Mouse (Mus musculus): Measurements from ENCODE around the gene Ldha. TPM values are rescaled to one million over a fixed set of nuclear protein-coding genes. Genes with fewer than 3 reads are reported as not detected.
"Not testable (repeated sequence)": the region's sequence is repeated elsewhere in the genome, so short reads cannot be mapped to it uniquely, and the experiment has no call there.

Ldha gene
- 260 to 317 TPM (median 292 TPM) in 3 replicates for total RNA-seq (2017)

- ATAC-seq (replicated peaks; ENCODE audit: insufficient number of reproducible peaks, low FRiP score, low TSS enrichment, poor library complexity, severe bottlenecking), result no peak
These were observed at the start of gene Ldha for GRCm38 (mm10) chr7:46840787-46841525. Ldha (plus strand) TSS chr7:46841475.

DNA sequence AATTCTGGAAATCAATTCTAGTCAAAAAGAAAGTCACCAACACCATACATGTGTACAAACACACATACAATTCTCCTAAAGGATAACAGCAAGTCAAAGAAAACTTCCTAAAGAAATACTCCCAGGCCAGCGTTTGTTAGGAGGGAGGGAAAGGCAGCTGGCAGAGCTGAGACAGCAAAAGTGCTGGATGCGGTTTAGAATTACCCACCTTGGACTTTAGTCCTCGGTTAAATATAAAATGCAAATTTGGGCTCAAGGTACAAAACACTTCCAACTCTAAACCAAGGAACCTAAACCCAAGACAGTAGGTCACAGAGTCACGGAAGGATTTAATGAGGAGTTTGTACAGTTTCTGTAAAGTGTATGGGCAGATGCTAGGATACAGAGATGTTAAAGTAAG is 47.4 kb upstream of the Ldha start:
- ATAC-seq (replicated peaks; ENCODE audit: insufficient number of reproducible peaks, low FRiP score, low TSS enrichment, poor library complexity, severe bottlenecking), result no peak

- ATAC-seq (replicated peaks; ENCODE audit: insufficient number of reproducible peaks, low FRiP score, low TSS enrichment, poor library complexity, severe bottlenecking), result peak; percentile 97
These were observed 45.7 kb upstream of the Ldha start, which contains the start of the genes Hps5 and Gtf2h1 for GRCm38 (mm10) chr7:46795287-46796205. Hps5 (minus strand) TSS chr7:46796064. Gtf2h1 (plus strand) TSS chr7:46796103.

DNA sequence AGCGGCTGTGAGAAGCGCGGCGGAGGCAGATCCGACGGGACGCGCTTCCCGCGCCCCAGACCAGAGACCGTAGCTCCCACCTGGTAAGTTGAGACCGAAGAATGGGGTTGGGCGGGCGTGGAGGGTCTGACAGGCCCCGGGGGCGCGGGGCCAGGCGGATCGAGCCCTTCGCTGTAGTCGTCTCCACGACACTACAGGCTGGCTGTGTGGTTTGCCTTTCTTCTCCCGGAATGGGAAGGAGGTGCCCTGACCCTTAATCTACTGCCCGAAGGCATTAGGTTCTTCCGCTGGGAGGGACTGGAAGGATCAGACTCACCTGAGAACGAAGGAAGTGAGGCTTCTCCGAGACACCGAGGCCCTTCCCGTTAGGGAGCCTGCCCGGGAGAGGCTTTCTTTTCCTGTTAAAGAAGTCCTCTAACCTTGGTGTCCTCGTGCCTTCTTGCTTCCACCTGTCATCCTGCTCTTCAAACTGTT is 45.0 kb upstream of the Ldha start:
- 0 out of 2 replicates have a peak, but pooled peaks have one; percentile 6 for ATAC-seq (replicated peaks; ENCODE audit: insufficient number of reproducible peaks, low FRiP score, low TSS enrichment, poor library complexity, severe bottlenecking)

DNA sequence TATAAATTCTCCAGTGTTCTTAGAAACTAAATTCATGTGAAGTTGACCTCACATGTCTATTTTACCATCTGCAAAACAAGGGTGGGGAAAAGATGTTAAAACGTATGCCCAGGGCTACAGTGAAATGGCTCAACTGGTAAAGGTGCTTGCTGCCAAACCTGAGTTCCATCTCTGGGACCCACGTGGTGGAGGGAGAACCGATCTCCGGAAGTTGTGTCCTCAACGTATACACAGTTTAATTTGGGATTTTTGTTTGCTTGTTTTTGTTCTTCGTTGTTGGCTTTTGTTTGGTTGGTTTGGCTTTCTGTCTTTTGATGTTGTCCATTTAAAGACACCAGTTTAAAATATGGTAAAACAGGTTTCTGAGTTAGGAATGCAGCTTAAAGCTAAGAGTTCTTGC is 44.5 kb upstream of the Ldha start:
- no peak for ATAC-seq (replicated peaks; ENCODE audit: insufficient number of reproducible peaks, low FRiP score, low TSS enrichment, poor library complexity, severe bottlenecking)

DNA sequence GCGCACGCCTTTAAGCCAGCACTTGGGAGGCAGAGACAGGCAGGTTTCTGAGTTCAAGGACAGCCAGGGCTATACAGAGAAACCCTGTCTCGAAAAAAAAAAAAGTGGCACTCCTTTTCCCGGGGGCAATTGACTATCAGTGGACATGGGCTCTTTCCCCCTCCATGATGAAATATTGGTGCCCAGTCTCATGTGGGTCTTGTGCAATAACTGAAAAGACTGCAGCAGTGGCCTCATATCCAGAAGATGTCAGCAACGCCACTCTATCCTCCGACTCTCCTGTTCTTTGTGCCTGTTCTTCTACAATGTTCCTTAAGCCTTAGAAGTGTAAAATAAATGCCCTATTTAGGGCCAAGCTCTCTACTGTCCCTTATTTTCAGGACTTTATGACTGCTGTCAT is 30.9 kb upstream of the Ldha start:
- ATAC-seq (replicated peaks; ENCODE audit: insufficient number of reproducible peaks, low FRiP score, low TSS enrichment, poor library complexity, severe bottlenecking), result no peak

- ATAC-seq (replicated peaks; ENCODE audit: insufficient number of reproducible peaks, low FRiP score, low TSS enrichment, poor library complexity, severe bottlenecking), result no peak
These were observed 27.3 kb upstream of the Ldha start for GRCm38 (mm10) chr7:46814012-46814411.

DNA sequence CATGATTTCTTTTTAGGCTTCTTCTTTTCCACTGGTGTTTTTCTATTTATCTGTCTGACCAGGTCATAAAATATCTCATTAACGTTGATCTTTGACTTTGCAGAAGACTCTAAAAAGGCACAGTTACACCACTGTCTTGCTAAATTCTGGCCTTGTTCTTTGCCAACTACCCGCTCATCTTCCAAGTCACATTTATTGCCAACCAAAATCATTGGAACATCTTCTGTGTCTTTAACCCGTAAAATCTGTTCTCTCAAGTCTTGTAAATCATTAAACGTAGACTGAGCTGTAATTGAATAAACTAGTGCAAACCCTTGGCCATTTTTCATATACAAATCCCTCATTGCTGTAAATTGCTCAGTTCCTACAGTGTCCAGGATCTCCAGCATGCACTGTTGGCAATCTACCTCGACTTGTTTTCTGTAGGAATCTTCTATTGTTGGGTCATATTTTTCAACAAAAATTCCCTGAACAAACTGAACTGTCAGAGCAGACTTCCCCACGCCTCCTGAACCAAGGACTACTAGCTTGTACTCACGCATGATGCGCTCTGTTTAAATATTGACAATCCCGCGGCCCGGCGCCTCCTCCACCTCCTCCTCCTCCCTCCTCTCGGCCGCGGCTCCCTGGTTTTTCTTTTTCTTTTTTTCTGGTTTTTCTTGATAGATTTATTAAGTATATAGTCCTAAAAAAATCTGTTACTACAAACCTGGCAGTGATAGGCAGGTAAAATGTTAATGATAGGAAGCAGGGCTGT is 20.2 kb upstream of the Ldha start:
- ATAC-seq (replicated peaks; ENCODE audit: insufficient number of reproducible peaks, low FRiP score, low TSS enrichment, poor library complexity, severe bottlenecking), result not testable (repeated sequence)

GRCm38 (mm10) chr7:46827046-46827802 is 14.1 kb upstream of the Ldha start:
- ATAC-seq (replicated peaks; ENCODE audit: insufficient number of reproducible peaks, low FRiP score, low TSS enrichment, poor library complexity, severe bottlenecking), result no peak

DNA sequence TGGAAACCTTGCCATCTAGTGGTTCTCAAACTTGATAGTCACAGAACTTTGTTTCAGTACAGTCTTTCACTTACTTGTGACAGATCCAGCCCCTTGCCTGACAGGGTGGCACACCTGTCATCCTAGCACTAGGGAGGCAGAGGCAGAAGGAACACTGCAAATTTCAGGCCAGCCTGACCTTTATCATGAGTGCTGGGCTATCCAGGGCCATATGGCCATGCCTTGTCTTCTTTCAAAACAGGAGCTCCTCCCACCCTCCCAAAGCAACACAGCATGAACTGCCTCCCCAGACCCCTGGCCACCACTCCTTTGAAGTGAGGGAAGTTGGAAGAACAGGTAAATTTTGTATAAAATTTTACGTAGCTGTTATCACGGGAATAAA is 13.5 kb upstream of the Ldha start:
- no peak for ATAC-seq (replicated peaks; ENCODE audit: insufficient number of reproducible peaks, low FRiP score, low TSS enrichment, poor library complexity, severe bottlenecking)

DNA sequence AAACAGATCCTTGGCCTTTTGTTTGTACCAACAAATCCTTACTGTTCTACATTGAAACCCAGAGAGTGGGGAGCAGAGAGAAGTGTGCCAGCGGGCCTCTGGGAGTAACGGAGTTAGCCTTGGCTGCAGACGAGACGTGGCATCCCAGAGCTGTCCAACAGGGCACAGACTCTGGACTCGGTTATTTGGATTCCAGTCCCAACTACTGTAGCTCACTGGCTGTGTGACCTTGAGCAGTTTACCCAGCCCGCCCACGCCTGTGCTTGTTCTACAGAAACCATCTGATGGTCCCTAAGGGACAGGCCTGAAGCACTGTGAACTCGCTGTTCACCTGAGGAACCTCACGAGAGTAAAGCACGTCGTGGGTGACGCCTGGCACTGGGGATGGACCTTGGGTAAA is 11.4 kb upstream of the Ldha start:
- no peak for ATAC-seq (replicated peaks; ENCODE audit: insufficient number of reproducible peaks, low FRiP score, low TSS enrichment, poor library complexity, severe bottlenecking)

DNA sequence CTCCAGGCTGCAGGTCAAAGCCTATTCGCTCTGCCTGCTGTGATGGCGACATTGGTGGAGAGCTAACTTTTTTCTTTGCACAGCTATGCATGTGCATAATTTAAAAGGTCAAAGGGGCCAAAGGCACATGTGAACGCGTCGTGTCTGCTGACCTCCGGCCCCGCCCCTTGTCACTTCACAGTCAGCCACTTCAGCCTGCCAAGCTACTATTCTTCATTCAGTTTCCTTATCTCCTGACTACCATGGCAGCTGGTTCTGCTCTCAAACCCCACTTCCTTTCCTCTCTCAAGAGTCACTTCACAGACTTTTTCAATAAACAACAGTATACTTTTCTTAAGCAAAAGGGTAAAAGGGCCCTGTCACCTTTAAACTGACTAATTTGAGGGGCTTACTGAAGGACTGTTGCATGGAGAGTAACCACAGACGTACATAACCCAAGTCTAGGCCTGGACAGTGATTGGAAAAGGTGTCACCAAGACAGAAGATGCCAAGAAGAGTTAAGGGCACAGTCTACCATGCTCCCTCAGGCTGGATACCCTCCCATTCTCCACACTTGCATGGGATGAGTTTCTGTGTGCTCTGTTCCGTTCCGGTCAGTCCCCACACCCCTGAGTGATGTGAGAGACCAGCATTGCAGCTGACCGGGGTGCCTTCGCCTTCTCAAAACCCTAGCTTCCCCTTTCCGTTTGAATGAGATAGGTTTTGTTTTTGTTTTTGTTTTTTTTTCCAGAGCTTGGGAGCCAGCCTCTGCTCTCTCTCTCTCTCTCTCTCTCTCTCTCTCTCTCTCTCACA is 10.3 kb upstream of the Ldha start:
- peak; percentile 93 for ATAC-seq (replicated peaks; ENCODE audit: insufficient number of reproducible peaks, low FRiP score, low TSS enrichment, poor library complexity, severe bottlenecking)

- ATAC-seq (replicated peaks; ENCODE audit: insufficient number of reproducible peaks, low FRiP score, low TSS enrichment, poor library complexity, severe bottlenecking), result no peak
These were observed 9.6 kb upstream of the Ldha start for GRCm38 (mm10) chr7:46831693-46832092.

GRCm38 (mm10) chr7:46832112-46832810 is 9.0 kb upstream of the Ldha start:
- not testable (repeated sequence) for ATAC-seq (replicated peaks; ENCODE audit: insufficient number of reproducible peaks, low FRiP score, low TSS enrichment, poor library complexity, severe bottlenecking)

DNA sequence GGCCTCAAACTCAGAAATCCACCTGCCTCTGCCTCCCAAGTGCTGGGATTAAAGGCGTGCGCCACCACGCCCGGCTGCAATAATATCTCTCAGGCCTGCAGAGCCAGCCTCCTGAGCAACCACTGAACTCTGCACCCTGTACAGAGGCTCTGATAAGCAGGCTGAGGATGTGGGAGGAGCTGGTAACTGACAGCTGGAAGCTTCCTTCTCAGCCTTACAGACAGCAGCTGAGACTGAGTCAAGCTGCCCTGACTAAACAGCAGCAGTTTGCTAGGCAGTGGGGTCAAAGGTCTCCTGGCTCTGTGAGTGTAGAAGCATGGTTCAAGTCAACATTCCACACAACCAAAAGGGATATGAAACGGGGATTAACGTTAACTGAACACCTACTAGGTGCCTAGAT is 8.0 kb upstream of the Ldha start:
- peak; percentile 50 for ATAC-seq (replicated peaks; ENCODE audit: insufficient number of reproducible peaks, low FRiP score, low TSS enrichment, poor library complexity, severe bottlenecking)

DNA sequence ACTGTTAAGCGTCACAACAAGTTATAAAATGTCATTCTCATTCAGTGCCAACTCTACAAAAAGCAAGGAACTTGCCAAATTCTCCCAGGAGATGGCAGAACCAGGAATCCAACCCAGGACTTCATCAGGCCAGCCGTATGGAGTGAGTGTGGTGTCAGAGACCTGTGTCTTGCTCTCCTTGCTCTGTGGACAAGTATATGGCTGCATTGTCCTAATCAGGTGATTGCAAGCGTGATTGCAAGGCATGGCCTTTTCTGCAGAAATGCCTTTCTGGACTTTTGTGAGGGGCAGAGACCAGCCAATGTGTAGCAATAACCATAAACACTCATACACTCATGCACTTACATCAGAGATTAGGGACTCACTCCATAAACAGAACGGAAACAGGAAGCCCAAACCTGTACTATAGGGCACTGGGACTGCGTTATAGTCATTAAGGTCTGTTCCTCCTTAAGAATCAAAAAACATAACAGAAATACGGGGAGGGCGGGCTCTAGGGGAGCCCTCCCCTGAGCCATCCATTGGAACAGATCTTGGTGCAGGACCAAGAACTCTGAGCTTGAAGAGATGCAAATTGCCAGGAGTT is 7.5 kb upstream of the Ldha start:
- no peak for ATAC-seq (replicated peaks; ENCODE audit: insufficient number of reproducible peaks, low FRiP score, low TSS enrichment, poor library complexity, severe bottlenecking)

Data from monocyte, adult 5-6 weeks (primary cell).